Mouse (Mus musculus) C2C12 (cell line): ENCODE measurements around the gene Gm26602.

Experiments used
- CEBPB ChIP-seq: IDR thresholded peaks from one replicate; pipeline ENCODE4 v1.6.1; 2011; ENCODE audit warnings: low read depth, mild to moderate bottlenecking, control low read depth, moderate library complexity
- CTCF ChIP-seq: IDR thresholded peaks from one replicate; pipeline ENCODE4 v1.5.1; 2011; ENCODE audit not compliant: control insufficient read depth, insufficient read depth, insufficient read length
- USF1 ChIP-seq: IDR thresholded peaks from one replicate; pipeline ENCODE4 v1.6.1; 2011; ENCODE audit warnings: low read depth, mild to moderate bottlenecking, control low read depth, moderate library complexity

GRCm38 (mm10) chr10:79906712-79907111 lies 3.9 kb upstream of the Gm26602 start:
- TF ChIP-seq USF1 (no peak), CTCF (no peak), CEBPB (no peak)
